Mouse (Mus musculus) kidney, embryonic 15.5 days (tissue): ENCODE results near the gene 9130409I23Rik. TPM values are rescaled to one million over a fixed set of nuclear protein-coding genes. Genes with fewer than 3 reads are reported as not detected.

Experiments
- polyA plus RNA-seq: library from polyadenylated mRNA; unstranded; fragments of >200 nt; fragmentation: Nextera tagmentation; extraction: Ambion mirVana; gene quantifications from 2 replicates; pipeline ENCODE4 v1.2.1, GENCODE M21; 2015

9130409I23Rik gene
- polyA plus RNA-seq, 1 experiment from 2014 or later, result not detected

Other genes starting within 250 kb of the 9130409I23Rik start
- 2,677 and 2,753 TPM in 2 replicates for gene H3f3a, start 237.3 kb upstream of the 9130409I23Rik start, polyA plus RNA-seq
- gene Sde2, start 200.1 kb upstream of the 9130409I23Rik start, polyA plus RNA-seq, result 37.0 and 38.7 TPM in 2 replicates
- 0.12 TPM in 1 of 2 replicates, not detected in the other for gene Lefty2, start 158.1 kb upstream of the 9130409I23Rik start, polyA plus RNA-seq
- 96.2 and 103 TPM in 2 replicates for gene Pycr2, start 146.9 kb upstream of the 9130409I23Rik start, polyA plus RNA-seq
- 1.3 TPM in 2 replicates for gene Lefty1, start 116.2 kb upstream of the 9130409I23Rik start, polyA plus RNA-seq
- 10.2 and 12.5 TPM in 2 replicates for gene Tmem63a, start 108.9 kb upstream of the 9130409I23Rik start, polyA plus RNA-seq
- gene Ephx1, start 30.3 kb upstream of the 9130409I23Rik start, polyA plus RNA-seq, result 5.7 and 5.8 TPM in 2 replicates
- gene Nvl, start 93.0 kb downstream of the 9130409I23Rik start, polyA plus RNA-seq, result 38.3 and 38.5 TPM in 2 replicates
- 120 and 136 TPM in 2 replicates for gene Cnih4, start 93.5 kb downstream of the 9130409I23Rik start, polyA plus RNA-seq
- gene Wdr26, start 160.8 kb downstream of the 9130409I23Rik start, polyA plus RNA-seq, result 36.2 and 38.7 TPM in 2 replicates